Mouse (Mus musculus): ENCODE results near the gene Cadps2. TPM values are rescaled to one million over a fixed set of nuclear protein-coding genes. Genes with fewer than 3 reads are reported as not detected.

The Cadps2 gene
- polyA plus RNA-seq, 1 experiment from 2014 or later = 1.3 TPM

DNA sequence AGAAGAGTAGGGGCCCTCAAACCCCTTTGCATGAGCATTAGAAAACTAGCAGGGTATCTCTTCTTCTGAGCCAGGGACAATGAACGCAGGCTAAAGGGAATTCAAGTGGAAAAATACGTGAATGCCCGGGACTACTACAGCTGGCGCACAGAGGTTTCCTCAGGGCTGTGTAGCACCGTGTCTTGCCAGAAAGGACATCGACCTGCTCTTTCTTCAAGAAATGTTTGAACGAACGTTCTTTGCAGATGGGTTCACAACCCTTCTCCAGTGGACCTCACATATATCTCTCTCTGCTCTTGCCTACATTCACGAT lies 578.5 kb downstream of the Cadps2 start:
- H3K9me3 ChIP-seq (ENCODE audit: control insufficient read depth, low read length) = no peaks in the 10 kb centered on the region
- no peaks in the 10 kb centered on the region for H3K36me3 ChIP-seq (ENCODE audit: control insufficient read depth, insufficient read depth, low read length)
- no peak overlapping the region for H3K27ac ChIP-seq (replicated peaks in 1 of 2; ENCODE audit: control insufficient read depth in 1 of 2, insufficient read depth in 1 of 2, low read depth in 2 of 2, low read length in 2 of 2)
- no peak overlapping the region for H3K9ac ChIP-seq (ENCODE audit: low read length)
- H3K4me3 ChIP-seq (ENCODE audit: control insufficient read depth in 1 of 2, insufficient read depth in 1 of 2, low read depth in 1 of 2, low read length in 2 of 2) = peak overlapping the region in 1 of 2 experiments; percentile 10; a peak in 1 of 4 replicates
- WGBS = 6% methylated on average over 9 of the region's 9 CpGs
- peak overlapping the region; percentile 34 for H3K4me2 ChIP-seq (ENCODE audit: low read length)
- H3K4me1 ChIP-seq (ENCODE audit: control insufficient read depth in 2 of 2, insufficient read depth in 2 of 2, low read length in 2 of 2) = no peaks in the 10 kb centered on the region; a peak in 2 of 4 replicates
- no peak for ATAC-seq (ENCODE audit: insufficient number of reproducible peaks, insufficient read depth, low FRiP score, low read depth)
- H3K27me3 ChIP-seq (ENCODE audit: control insufficient read depth, insufficient read depth, low read length) = peaks cover 72% of the 10 kb centered on the region

DNA sequence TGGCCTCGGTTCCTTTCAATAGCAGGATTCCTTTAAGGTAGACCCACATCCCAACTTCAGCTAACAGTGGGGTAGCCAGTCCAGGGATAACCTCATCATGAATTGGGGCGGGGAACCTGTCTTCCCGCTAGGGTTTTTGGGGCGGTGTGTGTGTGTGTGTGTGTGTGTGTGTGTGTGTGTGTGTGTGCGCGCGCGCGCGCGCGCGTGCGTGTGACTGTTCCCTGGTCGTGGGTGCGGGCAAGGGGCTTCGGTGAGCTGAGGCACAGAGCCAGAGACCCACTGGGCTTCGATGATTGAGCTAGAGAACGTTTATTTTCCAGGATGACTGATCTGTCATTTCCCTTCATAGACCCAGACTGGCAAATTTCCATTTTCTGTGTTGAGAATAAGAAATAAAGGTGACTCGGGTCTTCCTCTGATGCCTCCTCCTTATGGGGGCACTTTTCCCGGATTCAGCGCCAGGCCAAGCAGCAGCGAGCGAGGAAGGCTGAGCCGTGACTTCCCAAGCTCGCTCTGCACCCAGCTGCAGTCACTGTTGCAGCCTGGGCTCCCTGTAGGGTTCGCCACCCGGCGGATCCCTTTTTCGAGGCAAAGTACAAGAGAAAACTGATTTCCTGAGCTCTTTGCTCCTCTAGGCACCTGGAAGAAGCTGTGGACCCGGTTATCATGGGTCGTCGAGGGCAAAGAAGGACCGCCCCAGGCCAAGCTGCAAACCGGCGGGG lies 579.0 kb downstream of the Cadps2 start:
- Histone ChIP-seq H3K36me3 (ENCODE audit: control insufficient read depth, insufficient read depth, low read length) (no peaks in the 10 kb centered on the region), H3K4me3 (ENCODE audit: control insufficient read depth in 1 of 2, insufficient read depth in 1 of 2, low read depth in 1 of 2, low read length in 2 of 2) (peak overlapping the region in 1 of 2 experiments; percentile 10; a peak in 1 of 4 replicates), H3K27ac (replicated peaks in 1 of 2; ENCODE audit: control insufficient read depth in 1 of 2, insufficient read depth in 1 of 2, low read depth in 2 of 2, low read length in 2 of 2) (no peak overlapping the region), H3K4me1 (ENCODE audit: control insufficient read depth in 2 of 2, insufficient read depth in 2 of 2, low read length in 2 of 2) (no peaks in the 10 kb centered on the region; a peak in 2 of 4 replicates), H3K4me2 (ENCODE audit: low read length) (peak overlapping the region; percentile 34), H3K9me3 (ENCODE audit: control insufficient read depth, low read length) (no peaks in the 10 kb centered on the region), H3K27me3 (ENCODE audit: control insufficient read depth, insufficient read depth, low read length) (peaks cover 77% of the 10 kb centered on the region), H3K9ac (ENCODE audit: low read length) (no peak overlapping the region)
- no peak for ATAC-seq (ENCODE audit: insufficient number of reproducible peaks, insufficient read depth, low FRiP score, low read depth)
- 1% methylated on average over 32 of the region's 36 CpGs for WGBS

DNA sequence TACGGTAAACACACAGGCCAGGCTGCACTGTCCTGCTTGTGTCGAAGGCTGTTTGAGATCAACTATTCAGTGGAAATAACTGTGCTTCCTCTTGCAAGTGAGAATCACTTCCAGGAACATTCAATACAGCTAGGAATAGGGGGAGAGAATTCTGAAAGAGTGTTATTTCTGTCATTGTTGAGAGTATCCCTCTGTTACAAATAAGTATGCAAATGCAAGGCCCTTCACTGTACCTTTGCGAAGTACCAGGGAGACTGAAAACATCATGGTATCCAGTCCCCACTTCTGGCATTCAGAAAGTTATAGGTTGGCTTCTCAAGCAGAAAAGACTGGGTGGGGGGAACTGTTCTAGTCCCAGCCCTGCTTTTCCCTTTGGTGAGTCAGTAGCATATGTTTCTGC lies 581.2 kb downstream of the Cadps2 start:
- whole genome bisulfite sequencing = 26% methylated on average over 3 of the region's 3 CpGs

DNA sequence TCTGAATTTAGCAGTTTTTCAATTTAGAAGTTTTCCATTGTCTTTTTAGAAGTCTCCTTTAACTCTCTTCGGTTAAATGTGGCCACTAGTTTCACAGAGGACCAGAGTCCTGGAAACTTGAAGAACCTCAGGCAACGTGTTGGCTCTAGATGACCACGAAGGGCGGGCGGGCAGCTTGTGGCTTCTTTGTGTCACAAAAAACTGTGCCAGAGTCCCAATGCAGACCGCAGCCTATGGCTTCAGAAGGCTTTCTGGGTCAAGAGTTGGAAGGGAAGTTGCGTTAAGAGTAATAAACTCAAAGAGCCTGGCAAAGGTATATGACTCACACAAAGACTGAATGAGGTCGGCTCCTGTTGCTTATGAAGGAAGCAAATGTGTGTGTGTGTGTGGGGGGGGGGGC lies 584.1 kb downstream of the Cadps2 start:
- H3K4me1 ChIP-seq (ENCODE audit: control insufficient read depth in 2 of 2, insufficient read depth in 2 of 2, low read length in 2 of 2) = no peaks in the 10 kb centered on the region; a peak in 2 of 4 replicates
- no peaks in the 10 kb centered on the region for H3K9me3 ChIP-seq (ENCODE audit: control insufficient read depth, low read length)
- no peak overlapping the region for H3K9ac ChIP-seq (ENCODE audit: low read length)
- no peak overlapping the region for H3K4me2 ChIP-seq (ENCODE audit: low read length)
- H3K27me3 ChIP-seq (ENCODE audit: control insufficient read depth, insufficient read depth, low read length) = peaks cover 97% of the 10 kb centered on the region
- no peak overlapping the region for H3K27ac ChIP-seq (replicated peaks in 1 of 2; ENCODE audit: control insufficient read depth in 1 of 2, insufficient read depth in 1 of 2, low read depth in 2 of 2, low read length in 2 of 2)
- no peak for ATAC-seq (ENCODE audit: insufficient number of reproducible peaks, insufficient read depth, low FRiP score, low read depth)
- no peak overlapping the region for H3K4me3 ChIP-seq (ENCODE audit: control insufficient read depth in 1 of 2, insufficient read depth in 1 of 2, low read depth in 1 of 2, low read length in 2 of 2)
- whole genome bisulfite sequencing = 5% methylated on average over 8 of the region's 8 CpGs
- no peaks in the 10 kb centered on the region for H3K36me3 ChIP-seq (ENCODE audit: control insufficient read depth, insufficient read depth, low read length)

More for the DNA sequence above, 581.2 kb downstream of the Cadps2 start:
- H3K27ac ChIP-seq (replicated peaks in 1 of 2; ENCODE audit: control insufficient read depth in 1 of 2, insufficient read depth in 1 of 2, low read depth in 2 of 2, low read length in 2 of 2) = no peak overlapping the region
- ATAC-seq (ENCODE audit: insufficient number of reproducible peaks, insufficient read depth, low FRiP score, low read depth) = no peak
- no peaks in the 10 kb centered on the region for H3K36me3 ChIP-seq (ENCODE audit: control insufficient read depth, insufficient read depth, low read length)
- no peak overlapping the region for H3K4me2 ChIP-seq (ENCODE audit: low read length)
- no peak overlapping the region for H3K9ac ChIP-seq (ENCODE audit: low read length)
- no peaks in the 10 kb centered on the region; a peak in 2 of 4 replicates for H3K4me1 ChIP-seq (ENCODE audit: control insufficient read depth in 2 of 2, insufficient read depth in 2 of 2, low read length in 2 of 2)
- peaks cover 97% of the 10 kb centered on the region for H3K27me3 ChIP-seq (ENCODE audit: control insufficient read depth, insufficient read depth, low read length)
- H3K9me3 ChIP-seq (ENCODE audit: control insufficient read depth, low read length) = no peaks in the 10 kb centered on the region
- no peak overlapping the region for H3K4me3 ChIP-seq (ENCODE audit: control insufficient read depth in 1 of 2, insufficient read depth in 1 of 2, low read depth in 1 of 2, low read length in 2 of 2)

DNA sequence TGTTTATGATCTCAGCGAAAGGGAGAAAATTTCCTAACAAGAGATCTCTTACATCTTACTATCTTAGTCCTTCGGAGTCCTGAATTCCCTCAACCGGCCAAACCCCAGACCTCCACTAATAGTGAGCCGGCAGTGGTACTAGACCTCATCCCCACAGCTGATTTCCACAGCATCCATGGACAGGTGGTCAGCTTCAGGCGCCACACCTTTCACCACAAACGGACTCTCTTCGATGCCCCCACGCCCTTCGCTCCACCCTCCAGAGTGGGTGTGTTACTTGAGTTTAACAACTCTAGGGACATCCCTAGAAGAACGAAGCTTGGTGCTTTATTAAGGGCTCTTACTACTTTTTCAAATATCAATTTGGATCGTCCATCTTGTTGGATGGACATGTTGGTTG lies 584.6 kb downstream of the Cadps2 start:
- Histone ChIP-seq H3K4me2 (ENCODE audit: low read length) (no peak overlapping the region), H3K9ac (ENCODE audit: low read length) (no peak overlapping the region), H3K4me3 (ENCODE audit: control insufficient read depth in 1 of 2, insufficient read depth in 1 of 2, low read depth in 1 of 2, low read length in 2 of 2) (no peak overlapping the region), H3K27me3 (ENCODE audit: control insufficient read depth, insufficient read depth, low read length) (peaks cover 97% of the 10 kb centered on the region), H3K27ac (replicated peaks in 1 of 2; ENCODE audit: control insufficient read depth in 1 of 2, insufficient read depth in 1 of 2, low read depth in 2 of 2, low read length in 2 of 2) (no peak overlapping the region), H3K36me3 (ENCODE audit: control insufficient read depth, insufficient read depth, low read length) (no peaks in the 10 kb centered on the region), H3K9me3 (ENCODE audit: control insufficient read depth, low read length) (no peaks in the 10 kb centered on the region), H3K4me1 (ENCODE audit: control insufficient read depth in 2 of 2, insufficient read depth in 2 of 2, low read length in 2 of 2) (no peaks in the 10 kb centered on the region; a peak in 1 of 4 replicates)
- WGBS = 4% methylated on average over 11 of the region's 11 CpGs
- ATAC-seq (ENCODE audit: insufficient number of reproducible peaks, insufficient read depth, low FRiP score, low read depth) = no peak

DNA sequence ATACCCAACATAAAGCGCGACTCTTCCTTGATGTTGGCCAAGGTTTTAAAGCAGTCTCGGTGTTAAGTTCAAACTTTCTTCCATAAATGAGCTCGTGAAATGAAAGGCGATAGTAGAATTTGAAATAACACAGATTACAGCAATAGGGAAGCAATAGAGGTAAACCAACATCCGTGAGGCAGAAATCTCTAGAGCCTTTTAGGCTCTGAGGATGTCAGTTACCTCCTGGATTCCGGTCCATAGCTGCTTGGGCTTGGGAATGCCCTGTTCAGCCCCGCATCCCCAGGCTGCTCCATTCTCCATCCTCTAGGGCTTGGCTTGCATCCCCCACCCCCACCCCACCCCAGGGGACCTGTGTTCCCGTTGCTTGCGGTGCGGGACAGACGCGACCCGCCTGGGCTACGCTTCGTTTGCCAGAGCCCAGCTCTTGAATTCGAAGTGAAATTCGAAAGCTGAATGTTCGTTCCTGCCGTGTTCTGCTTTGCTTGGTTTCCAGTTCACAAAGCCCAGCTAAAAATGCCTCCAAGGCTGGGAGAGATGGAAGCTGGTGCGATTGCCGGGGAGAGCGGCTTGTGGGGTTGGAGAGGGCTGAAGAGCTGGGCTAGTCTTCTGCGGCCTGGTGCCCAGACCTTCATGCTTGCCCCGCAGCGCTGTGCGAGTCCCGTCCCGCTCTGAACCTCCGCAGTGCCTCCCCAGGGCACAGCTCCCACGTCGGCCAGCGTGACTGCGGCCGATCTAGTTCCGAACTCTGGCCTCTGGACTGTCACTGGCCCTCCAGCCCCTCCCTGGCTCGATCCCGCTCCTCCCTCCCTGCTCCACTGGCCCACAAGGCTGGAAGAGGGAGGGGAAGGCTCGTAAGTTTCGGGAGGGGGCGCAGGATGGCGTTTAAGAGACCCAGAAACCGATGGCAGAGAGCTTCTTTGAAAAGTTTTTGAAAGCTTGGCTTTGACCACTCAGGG lies 585.6 kb downstream of the Cadps2 start:
- H3K9ac ChIP-seq (ENCODE audit: low read length) = no peak overlapping the region
- H3K4me3 ChIP-seq (ENCODE audit: control insufficient read depth in 1 of 2, insufficient read depth in 1 of 2, low read depth in 1 of 2, low read length in 2 of 2) = peak overlapping the region in 1 of 2 experiments; percentile 10; a peak in 1 of 4 replicates
- peaks cover 96% of the 10 kb centered on the region for H3K27me3 ChIP-seq (ENCODE audit: control insufficient read depth, insufficient read depth, low read length)
- WGBS = 1% methylated on average over 43 of the region's 43 CpGs
- no peak for ATAC-seq (ENCODE audit: insufficient number of reproducible peaks, insufficient read depth, low FRiP score, low read depth)
- H3K9me3 ChIP-seq (ENCODE audit: control insufficient read depth, low read length) = no peaks in the 10 kb centered on the region
- peaks cover 0 to 7% of the 10 kb centered on the region in 2 experiments; a peak in 3 of 4 replicates for H3K4me1 ChIP-seq (ENCODE audit: control insufficient read depth in 2 of 2, insufficient read depth in 2 of 2, low read length in 2 of 2)
- no peak overlapping the region for H3K4me2 ChIP-seq (ENCODE audit: low read length)
- no peaks in the 10 kb centered on the region for H3K36me3 ChIP-seq (ENCODE audit: control insufficient read depth, insufficient read depth, low read length)
- no peak overlapping the region for H3K27ac ChIP-seq (replicated peaks in 1 of 2; ENCODE audit: control insufficient read depth in 1 of 2, insufficient read depth in 1 of 2, low read depth in 2 of 2, low read length in 2 of 2)

DNA sequence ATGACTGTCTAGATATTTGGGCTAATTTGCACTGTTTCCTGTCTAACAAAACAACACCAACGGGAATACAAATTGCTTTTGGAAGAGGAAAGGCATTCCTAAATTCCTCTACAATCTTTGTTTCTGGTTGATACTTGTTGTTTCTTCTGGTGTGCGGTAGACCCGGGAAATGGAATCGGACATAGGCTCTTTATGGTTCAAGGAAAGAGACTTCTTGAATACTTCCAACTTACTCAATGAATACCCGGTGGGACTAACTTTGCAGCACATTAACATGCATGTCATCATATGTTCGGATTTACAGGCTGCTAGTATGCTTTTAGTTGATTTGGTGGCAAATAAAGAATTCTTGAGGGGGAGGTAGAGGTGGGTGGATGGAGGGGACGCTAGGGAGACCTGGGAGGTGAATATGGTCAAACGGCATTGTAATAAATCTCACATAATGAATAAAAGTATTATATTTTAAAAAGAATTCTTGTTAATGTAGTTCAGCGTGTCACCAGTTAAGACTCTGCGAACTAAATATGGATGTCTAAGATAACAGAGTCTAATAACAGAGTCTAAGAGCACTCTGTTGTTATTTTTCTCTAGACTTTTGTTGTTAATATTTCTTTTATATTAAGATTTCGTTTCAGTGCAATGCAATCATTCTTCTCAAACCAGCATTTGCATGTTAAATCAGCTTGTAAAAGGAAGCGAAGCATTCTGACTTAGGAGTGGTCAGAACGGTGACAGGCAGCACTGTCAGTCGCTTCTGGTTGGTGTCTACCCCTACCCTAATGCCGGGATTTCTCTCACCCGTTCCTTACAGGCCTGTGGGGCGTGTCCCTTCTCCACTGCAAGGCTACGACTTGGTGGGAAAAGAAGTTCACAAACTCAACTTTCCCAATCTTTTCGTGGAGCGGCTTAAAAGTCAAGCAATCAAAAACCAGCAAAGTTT lies 586.8 kb downstream of the Cadps2 start:
- H3K4me2 ChIP-seq (ENCODE audit: low read length) = no peak overlapping the region
- H3K4me3 ChIP-seq (ENCODE audit: control insufficient read depth in 1 of 2, insufficient read depth in 1 of 2, low read depth in 1 of 2, low read length in 2 of 2) = no peak overlapping the region
- peaks cover 7 to 13% of the 10 kb centered on the region in 2 experiments for H3K4me1 ChIP-seq (ENCODE audit: control insufficient read depth in 2 of 2, insufficient read depth in 2 of 2, low read length in 2 of 2)
- H3K27me3 ChIP-seq (ENCODE audit: control insufficient read depth, insufficient read depth, low read length) = peaks cover 96% of the 10 kb centered on the region
- H3K27ac ChIP-seq (replicated peaks in 1 of 2; ENCODE audit: control insufficient read depth in 1 of 2, insufficient read depth in 1 of 2, low read depth in 2 of 2, low read length in 2 of 2) = no peak overlapping the region
- WGBS = 4% methylated on average over 20 of the region's 20 CpGs
- ATAC-seq (ENCODE audit: insufficient number of reproducible peaks, insufficient read depth, low FRiP score, low read depth) = no peak
- no peak overlapping the region for H3K9ac ChIP-seq (ENCODE audit: low read length)
- no peaks in the 10 kb centered on the region for H3K9me3 ChIP-seq (ENCODE audit: control insufficient read depth, low read length)
- H3K36me3 ChIP-seq (ENCODE audit: control insufficient read depth, insufficient read depth, low read length) = no peaks in the 10 kb centered on the region
